Mouse (Mus musculus): Measurements from ENCODE around the gene Gm17409.

DNA sequence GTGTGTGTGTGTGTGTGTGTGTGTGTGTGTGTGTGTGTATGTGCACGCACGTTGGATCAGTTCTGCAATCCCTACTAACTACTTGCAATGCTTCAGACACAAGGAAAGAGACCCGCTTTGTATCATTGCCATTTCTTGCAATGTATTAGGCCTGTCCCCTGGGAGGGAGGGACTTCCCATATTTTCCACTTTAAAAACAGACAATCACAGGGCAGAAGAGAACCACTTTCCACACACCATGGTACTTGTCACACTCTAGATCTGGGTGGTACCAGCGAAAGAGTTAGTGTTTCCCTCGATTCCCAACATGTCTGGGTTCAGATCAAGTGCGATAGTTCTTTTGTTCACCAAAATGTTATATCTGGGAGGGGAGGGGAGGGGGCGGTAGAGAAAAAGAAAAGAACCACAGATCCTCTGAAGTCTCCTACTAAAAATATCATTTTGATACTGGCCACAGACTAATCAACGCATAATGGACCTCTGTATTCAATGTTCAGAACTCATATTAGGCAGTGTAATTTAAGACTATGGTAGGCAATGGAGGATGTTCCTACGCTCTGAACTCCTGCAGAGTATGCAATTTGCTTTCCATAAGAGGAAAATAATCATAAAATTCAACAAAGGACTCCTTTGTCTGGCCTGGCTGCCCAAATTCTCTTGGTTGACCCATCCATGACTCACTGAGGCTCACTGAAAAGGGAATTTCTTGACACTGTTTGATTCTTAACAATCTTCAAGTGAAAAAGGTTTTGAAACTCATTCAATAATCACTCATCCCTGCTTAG is 35.6 kb downstream of the Gm17409 start:
- no peak for TF ChIP-seq POLR2A (IDR thresholded peaks at IDR 0.05; ENCODE audit: control insufficient read depth in 1 of 2, insufficient read depth in 1 of 2, low read depth in 1 of 2, low read length in 2 of 2, poor library complexity in 1 of 2)
- no peak for TF ChIP-seq GATA1 (IDR thresholded peaks at IDR 0.05; ENCODE audit: low read depth, low read length)
